Mouse (Mus musculus) CD4-positive helper T cell, adult 2 months (primary cell): ENCODE results near the gene Ckb.

Experiments
- DNase-seq: peaks from one replicate; pipeline ENCODE4 v3.0.0-alpha.2; 2012; ENCODE audit warnings: low read depth, missing footprints, low spot score

The Ckb gene

GRCm38 (mm10) chr12:111692899-111693298 is 20.8 kb upstream of the Ckb start:
- DNase-seq: no peak

- peak; percentile 84 for DNase-seq
These were observed 19.3 kb upstream of the Ckb start for GRCm38 (mm10) chr12:111691346-111691872.

GRCm38 (mm10) chr12:111689426-111689825 is 17.3 kb upstream of the Ckb start:
- no peak for DNase-seq

- no peak for DNase-seq
These were observed 15.9 kb upstream of the Ckb start for GRCm38 (mm10) chr12:111688069-111688428.

GRCm38 (mm10) chr12:111687350-111688068 is 15.4 kb upstream of the Ckb start:
- DNase-seq: no peak

- no peak for DNase-seq
These were observed 14.3 kb upstream of the Ckb start for GRCm38 (mm10) chr12:111686390-111686789.

GRCm38 (mm10) chr12:111682806-111683205 is 10.7 kb upstream of the Ckb start:
- no peak for DNase-seq

- no peak for DNase-seq
These were observed 9.9 kb upstream of the Ckb start for GRCm38 (mm10) chr12:111682003-111682402.

GRCm38 (mm10) chr12:111681305-111681704 is 9.2 kb upstream of the Ckb start:
- no peak for DNase-seq

GRCm38 (mm10) chr12:111680661-111681060 is 8.5 kb upstream of the Ckb start:
- no peak for DNase-seq

- no peak for DNase-seq
These were observed 6.9 kb upstream of the Ckb start for GRCm38 (mm10) chr12:111678997-111679396.

- no peak for DNase-seq
These were observed 6.5 kb upstream of the Ckb start for GRCm38 (mm10) chr12:111678670-111678933.

- DNase-seq: peak; percentile 92
These were observed 5.9 kb upstream of the Ckb start, which contains the start of gene Trmt61a for GRCm38 (mm10) chr12:111677882-111678669. Gene Trmt61a (plus strand): TSS chr12:111678105.

GRCm38 (mm10) chr12:111677421-111677820 is 5.3 kb upstream of the Ckb start:
- no peak for DNase-seq

GRCm38 (mm10) chr12:111675797-111676580 is 3.9 kb upstream of the Ckb start:
- DNase-seq: no peak

- no peak for DNase-seq
These were observed 2.8 kb upstream of the Ckb start for GRCm38 (mm10) chr12:111674850-111675486.

- DNase-seq: no peak
These were observed 443 bp upstream of the Ckb start for GRCm38 (mm10) chr12:111672581-111672980.

- peak; percentile 76 for DNase-seq
These were observed 671 bp downstream of the Ckb start for GRCm38 (mm10) chr12:111671431-111671902.

- peak; percentile 30 for DNase-seq
These were observed 1.2 kb downstream of the Ckb start for GRCm38 (mm10) chr12:111670976-111671375.

- no peak for DNase-seq
These were observed 1.7 kb downstream of the Ckb start for GRCm38 (mm10) chr12:111670371-111670971.

- DNase-seq: no peak
These were observed 2.2 kb downstream of the Ckb start for GRCm38 (mm10) chr12:111669961-111670360.
